Mouse (Mus musculus): ENCODE data around the gene Lrrc8d. TPM values are rescaled to one million over a fixed set of nuclear protein-coding genes. Genes with fewer than 3 reads are reported as not detected.
A peak's percentile ranks its signal among the peaks of the same experiment; 100 is the strongest.

Gene Lrrc8d
- total and polyA plus RNA-seq, 3 experiments: 11.4 to 258 (median 21.9) TPM

DNA sequence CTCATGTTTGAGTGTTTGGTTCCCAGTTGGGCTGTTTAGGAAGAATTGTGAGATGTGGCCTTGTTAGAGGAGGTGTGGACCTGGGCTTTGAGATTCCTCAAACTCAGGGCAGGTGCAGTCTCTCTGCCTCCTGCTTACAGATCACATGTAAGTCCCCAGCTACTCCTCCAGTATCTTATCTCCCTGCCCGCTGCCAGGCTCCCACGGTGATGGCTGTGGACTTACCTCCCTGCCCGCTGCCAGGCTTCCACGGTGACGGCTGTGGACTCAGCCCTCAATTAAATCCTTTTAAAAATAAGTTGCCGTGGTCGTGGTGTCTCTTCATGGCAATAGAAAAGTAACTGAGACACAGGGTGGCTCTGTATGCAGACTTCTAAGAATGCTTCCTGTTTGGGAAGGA lies 173.1 kb downstream of the Lrrc8d start:
- 0 out of 2 replicates have a peak, but pooled peaks have one; percentile 25 for TF ChIP-seq NELFE (IDR thresholded peaks at IDR 0.05; ENCODE audit: low read depth, low read length)
- no peak for TF ChIP-seq BHLHE40 (IDR thresholded peaks at IDR 0.05; ENCODE audit: borderline replicate concordance, low read depth, low read length)
- no peak for TF ChIP-seq POLR2AphosphoS2 (IDR thresholded peaks at IDR 0.05; ENCODE audit: low read length)
- no peak for TF ChIP-seq MAX (IDR thresholded peaks at IDR 0.05; ENCODE audit: low read length)
- peaks cover 0 to 8% of the 10 kb centered on the region in 2 experiments; a peak in 2 of 4 replicates for H3K36me3 ChIP-seq (ENCODE audit: control insufficient read depth in 1 of 2, insufficient read depth in 2 of 2, low read length in 2 of 2)
- peak overlapping the region; percentile 37 to 40; a peak in 2 of 4 replicates for H3K4me3 ChIP-seq (ENCODE audit: control insufficient read depth in 1 of 2, insufficient read depth in 1 of 2, low read depth in 2 of 2, low read length in 2 of 2)
- H3K9ac ChIP-seq (ENCODE audit: control insufficient read depth, low read depth, low read length, poor library complexity, severe bottlenecking): peak overlapping the region; percentile 29; the same call in 1 of the 2 replicates
- H3K27ac ChIP-seq (ENCODE audit: control insufficient read depth, low read depth, low read length): no peak overlapping the region
- DNase-seq (ENCODE audit: low read depth, low spot score): peak; percentile 54
- H3K79me2 ChIP-seq (ENCODE audit: control insufficient read depth, insufficient read depth, low read length, poor library complexity): peaks cover 12% of the 10 kb centered on the region
- H3K9me3 ChIP-seq (replicated peaks; ENCODE audit: insufficient read depth, low read length): no peaks in the 10 kb centered on the region
- H3K4me1 ChIP-seq (ENCODE audit: control insufficient read depth in 1 of 2, insufficient read depth in 2 of 2, low read length in 2 of 2): peaks cover 14 to 16% of the 10 kb centered on the region in 2 experiments; a peak in 3 of 4 replicates
- H3K27me3 ChIP-seq (ENCODE audit: control insufficient read depth in 1 of 2, insufficient read depth in 2 of 2, low read length in 2 of 2): no peaks in the 10 kb centered on the region

DNA sequence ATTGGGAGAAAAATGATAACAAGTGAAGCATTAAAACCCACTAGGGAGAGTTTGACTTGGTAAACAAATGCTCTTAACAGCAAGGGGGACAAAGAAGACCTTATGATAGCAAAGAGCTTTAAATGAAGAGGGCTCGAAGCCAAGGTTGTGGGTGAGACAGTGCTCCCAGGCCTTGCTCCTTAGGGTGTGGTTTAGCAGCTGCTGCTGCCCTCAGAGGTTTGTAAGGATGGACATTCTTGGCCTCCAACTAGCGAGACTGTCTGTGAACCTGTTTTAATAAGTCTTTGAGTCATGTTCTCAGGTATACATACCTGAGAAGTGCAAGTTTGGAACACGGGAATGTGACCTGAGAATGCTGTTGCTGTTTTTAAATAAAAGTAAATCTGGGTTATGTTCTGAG lies 174.0 kb downstream of the Lrrc8d start:
- TF ChIP-seq USF1 (IDR thresholded peaks at IDR 0.05; ENCODE audit: low read depth, low read length) (no peak), MXI1 (IDR thresholded peaks at IDR 0.05; ENCODE audit: low read depth, low read length) (no peak), KAT2A (conservative IDR thresholded peaks at IDR 0.05; ENCODE audit: low read depth, low read length) (no peak), SIN3A (IDR thresholded peaks at IDR 0.05; ENCODE audit: low read length) (no peak), UBTF (IDR thresholded peaks at IDR 0.05; ENCODE audit: borderline replicate concordance, insufficient read depth, low read depth, low read length) (no peak), POLR2A (IDR thresholded peaks at IDR 0.05; ENCODE audit: control insufficient read depth in 1 of 2, insufficient read depth in 1 of 2, low read depth in 1 of 2, low read length in 2 of 2, poor library complexity in 1 of 2) (no peak), ETS1 (IDR thresholded peaks at IDR 0.05; ENCODE audit: low read depth, low read length) (no peak), TAL1 (IDR thresholded peaks at IDR 0.05; ENCODE audit: low read length) (no peak), POLR2AphosphoS2 (IDR thresholded peaks at IDR 0.05; ENCODE audit: low read length) (no peak), ZC3H11A (IDR thresholded peaks at IDR 0.05; ENCODE audit: low read depth, low read length) (no peak), CHD1 (IDR thresholded peaks at IDR 0.05; ENCODE audit: low read depth, low read length) (no peak), GABPA (IDR thresholded peaks at IDR 0.05; ENCODE audit: low read depth, low read length) (no peak)
- H3K79me2 ChIP-seq (ENCODE audit: control insufficient read depth, insufficient read depth, low read length, poor library complexity): peaks cover 15% of the 10 kb centered on the region
- peaks cover 15 to 16% of the 10 kb centered on the region in 2 experiments for H3K4me1 ChIP-seq (ENCODE audit: control insufficient read depth in 1 of 2, insufficient read depth in 2 of 2, low read length in 2 of 2)
- H3K36me3 ChIP-seq (ENCODE audit: control insufficient read depth in 1 of 2, insufficient read depth in 2 of 2, low read length in 2 of 2): peaks cover 0 to 16% of the 10 kb centered on the region in 2 experiments; a peak in 2 of 4 replicates
- H3K9ac ChIP-seq (ENCODE audit: control insufficient read depth, low read depth, low read length, poor library complexity, severe bottlenecking): no peak overlapping the region
- H3K4me3 ChIP-seq (ENCODE audit: control insufficient read depth in 1 of 2, insufficient read depth in 1 of 2, low read depth in 2 of 2, low read length in 2 of 2): no peak overlapping the region
- no peak overlapping the region for H3K27ac ChIP-seq (ENCODE audit: control insufficient read depth, low read depth, low read length)
- no peak for DNase-seq (ENCODE audit: low read depth, low spot score)
- H3K9me3 ChIP-seq (replicated peaks; ENCODE audit: insufficient read depth, low read length): no peaks in the 10 kb centered on the region
- H3K27me3 ChIP-seq (ENCODE audit: control insufficient read depth in 1 of 2, insufficient read depth in 2 of 2, low read length in 2 of 2): no peaks in the 10 kb centered on the region

DNA sequence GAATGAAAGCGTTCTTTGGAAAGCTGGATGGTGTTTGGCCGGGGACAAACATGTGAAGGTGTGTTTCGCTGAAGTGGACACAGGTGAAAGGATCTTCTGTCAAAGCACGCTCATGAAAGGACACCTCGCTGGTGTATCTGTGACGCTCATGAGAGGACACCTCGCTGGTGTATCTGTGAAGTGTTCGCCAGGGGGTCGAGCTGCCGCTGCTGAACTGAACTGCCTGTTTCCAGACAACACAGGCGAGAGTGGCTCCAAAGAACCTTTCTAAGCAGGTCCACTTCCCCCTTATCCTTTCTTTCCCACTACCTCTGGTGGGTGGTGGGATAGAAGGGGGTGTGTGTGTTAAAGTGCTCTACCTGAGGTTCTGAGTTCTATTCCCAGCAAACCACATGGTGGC lies 174.7 kb downstream of the Lrrc8d start:
- Histone ChIP-seq H3K4me1 (ENCODE audit: control insufficient read depth in 1 of 2, insufficient read depth in 2 of 2, low read length in 2 of 2) (peaks cover 15 to 17% of the 10 kb centered on the region in 2 experiments), H3K79me2 (ENCODE audit: control insufficient read depth, insufficient read depth, low read length, poor library complexity) (peaks cover 15% of the 10 kb centered on the region), H3K27ac (ENCODE audit: control insufficient read depth, low read depth, low read length) (no peak overlapping the region), H3K27me3 (ENCODE audit: control insufficient read depth in 1 of 2, insufficient read depth in 2 of 2, low read length in 2 of 2) (no peaks in the 10 kb centered on the region), H3K36me3 (ENCODE audit: control insufficient read depth in 1 of 2, insufficient read depth in 2 of 2, low read length in 2 of 2) (peaks cover 0 to 21% of the 10 kb centered on the region in 2 experiments; a peak in 2 of 4 replicates), H3K9ac (ENCODE audit: control insufficient read depth, low read depth, low read length, poor library complexity, severe bottlenecking) (no peak overlapping the region), H3K4me3 (ENCODE audit: control insufficient read depth in 1 of 2, insufficient read depth in 1 of 2, low read depth in 2 of 2, low read length in 2 of 2) (no peak overlapping the region), H3K9me3 (replicated peaks; ENCODE audit: insufficient read depth, low read length) (no peaks in the 10 kb centered on the region)
- no peak for TF ChIP-seq MAX (IDR thresholded peaks at IDR 0.05; ENCODE audit: low read length)
- TF ChIP-seq ZMIZ1 (IDR thresholded peaks at IDR 0.05; ENCODE audit: low read depth, low read length): no peak
- no peak for TF ChIP-seq USF2 (IDR thresholded peaks at IDR 0.05; ENCODE audit: borderline replicate concordance in 1 of 2, insufficient read depth in 1 of 2, low read depth in 1 of 2, low read length in 2 of 2)
- no peak for TF ChIP-seq GATA1 (IDR thresholded peaks at IDR 0.05; ENCODE audit: low read depth, low read length)
- no peak for TF ChIP-seq JUND (IDR thresholded peaks at IDR 0.05; ENCODE audit: low read depth, low read length)
- no peak for TF ChIP-seq KAT2A (conservative IDR thresholded peaks at IDR 0.05; ENCODE audit: low read depth, low read length)
- no peak for TF ChIP-seq EP300 (IDR thresholded peaks at IDR 0.05; ENCODE audit: low read depth in 1 of 2, low read length in 2 of 2)
- no peak for TF ChIP-seq HCFC1 (IDR thresholded peaks at IDR 0.05; ENCODE audit: low read depth, low read length)
- no peak for TF ChIP-seq NRF1 (IDR thresholded peaks at IDR 0.05; ENCODE audit: insufficient read depth, low read depth, low read length, poor library complexity, severe bottlenecking)
- no peak for TF ChIP-seq UBTF (IDR thresholded peaks at IDR 0.05; ENCODE audit: borderline replicate concordance, insufficient read depth, low read depth, low read length)
- no peak for TF ChIP-seq ZNF384 (IDR thresholded peaks at IDR 0.05; ENCODE audit: low read depth, low read length)
- TF ChIP-seq MYB (IDR thresholded peaks at IDR 0.05; ENCODE audit: low read depth, low read length): no peak
- DNase-seq (ENCODE audit: low read depth, low spot score): no peak

Data from MEL (cell line).